Comparison of ENCODE assay signal across 26 mouse cellular contexts in the genomic region with DNA sequence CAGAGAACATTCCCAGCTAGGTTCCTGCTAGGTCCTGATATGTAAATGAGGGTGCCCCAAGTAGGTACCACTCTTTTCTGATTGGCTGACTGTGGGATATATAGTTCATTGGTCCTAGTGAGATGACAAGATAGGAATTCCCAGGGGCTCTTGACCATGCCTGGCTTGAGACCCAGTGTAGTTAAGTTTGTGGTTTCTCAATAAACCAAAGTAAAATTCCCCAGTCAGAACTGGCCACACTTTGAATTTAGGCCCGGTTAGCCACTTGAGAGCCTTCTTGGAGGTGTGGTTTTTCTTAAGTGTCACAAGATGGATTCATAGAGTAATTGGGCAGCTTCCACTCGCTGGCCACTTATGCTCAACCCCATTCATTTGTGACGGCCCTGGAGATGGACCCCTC. TPM values are rescaled to one million over a fixed set of nuclear protein-coding genes. Genes with fewer than 3 reads are reported as not detected.
DNase-seq lines count a peak whose midpoint lies in the region; ATAC-seq and TF ChIP-seq lines count a peak whose summit lies in the region.
"Had no signal": no experiment of that assay in that cellular context is flagged by ENCODE, and none has a peak within 500 bp of the region (broad histone marks: within the 10 kb centered on the region; RNA-seq: fewer than 3 reads in every experiment).

No protein-coding gene starts in this region.

- CTCF ChIA-PET in Patski (lab: Charles Lee) = interaction anchor here (1.2 to 3.9 kb wide), 9 partner anchors 10 to 318 kb away, joined by 3 to 31 read pairs (median 8); partner anchors contain the start of genes Postn and Supt20

- no peaks in the 10 kb centered on the region for H3K36me3 ChIP-seq in forebrain, embryonic 15.5 days
- H3K36me3 ChIP-seq in forebrain, embryonic 10.5 days (replicated peaks) = no peaks in the 10 kb centered on the region
- no peaks in the 10 kb centered on the region for H3K36me3 ChIP-seq in midbrain, embryonic 16.5 days (ENCODE audit: control insufficient read depth, insufficient read depth, low read length)
- H3K36me3 ChIP-seq in midbrain, postnatal 0 days (ENCODE audit: insufficient read depth, low read length) = no peaks in the 10 kb centered on the region
- no peaks in the 10 kb centered on the region for H3K36me3 ChIP-seq in hindbrain, embryonic 11.5 days (ENCODE audit: control insufficient read depth, insufficient read depth, low read length)
- H3K36me3 ChIP-seq: forebrain, embryonic 12.5 days; heart, embryonic 13.5 days; kidney, embryonic 15.5 days had no signal

- in situ Hi-C loops in Patski (cut with MboI; ENCODE audit: low pct_unique_long_range_greater_than_20kb) = no loop called here

- no peaks in the 10 kb centered on the region for H3K27me3 ChIP-seq in forebrain, embryonic 15.5 days
- no peaks in the 10 kb centered on the region for H3K27me3 ChIP-seq in forebrain, embryonic 10.5 days (ENCODE audit: poor library complexity, severe bottlenecking)
- H3K27me3 ChIP-seq in midbrain, embryonic 16.5 days (ENCODE audit: control insufficient read depth, insufficient read depth, low read depth, low read length) = no peaks in the 10 kb centered on the region
- no peaks in the 10 kb centered on the region for H3K27me3 ChIP-seq in midbrain, postnatal 0 days (ENCODE audit: insufficient read depth, low read length)
- H3K27me3 ChIP-seq in Patski = peaks cover 17% of the 10 kb centered on the region
- H3K27me3 ChIP-seq in hindbrain, embryonic 11.5 days (ENCODE audit: control insufficient read depth, insufficient read depth, low read length) = no peaks in the 10 kb centered on the region
- H3K27me3 ChIP-seq: CH12.LX; forebrain, embryonic 12.5 days; heart, embryonic 13.5 days; kidney, embryonic 15.5 days had no signal

- no peak for TF ChIP-seq CTCF in midbrain, postnatal 0 days (IDR thresholded peaks at IDR 0.05)
- TF ChIP-seq CTCF in Patski (IDR thresholded peaks at IDR 0.05) = no peak
- TF ChIP-seq CTCF in embryonic fibroblast, embryonic 13.5 days (IDR thresholded peaks at IDR 0.05; ENCODE audit: borderline replicate concordance, insufficient read depth, low read length) = no peak

- H3K4me2 ChIP-seq in forebrain, embryonic 15.5 days (replicated peaks) = no peak overlapping the region
- no peak overlapping the region for H3K4me2 ChIP-seq in midbrain, embryonic 16.5 days (ENCODE audit: low read length)
- no peak overlapping the region for H3K4me2 ChIP-seq in midbrain, postnatal 0 days (ENCODE audit: low read depth, low read length, poor library complexity, severe bottlenecking)
- no peak overlapping the region for H3K4me2 ChIP-seq in hindbrain, embryonic 11.5 days (replicated peaks; ENCODE audit: low read depth, low read length)
- H3K4me2 ChIP-seq: forebrain, embryonic 12.5 days; heart, embryonic 13.5 days; hindbrain, embryonic 14.5 days; kidney, embryonic 15.5 days had no signal

- H3K4me1 ChIP-seq in forebrain, embryonic 15.5 days = peaks cover 3% of the 10 kb centered on the region; the same call in 1 of the 2 replicates
- peaks cover 16% of the 10 kb centered on the region for H3K4me1 ChIP-seq in forebrain, embryonic 10.5 days
- H3K4me1 ChIP-seq in midbrain, embryonic 16.5 days (ENCODE audit: control insufficient read depth, insufficient read depth, low read length) = 0 out of 2 replicates have a peak, but pooled peaks cover 2% of the 10 kb centered on the region
- H3K4me1 ChIP-seq in midbrain, postnatal 0 days (ENCODE audit: insufficient read depth, low read length) = no peaks in the 10 kb centered on the region
- 0 out of 2 replicates have a peak, but pooled peaks cover 3% of the 10 kb centered on the region for H3K4me1 ChIP-seq in embryonic fibroblast, embryonic 13.5 days (ENCODE audit: control insufficient read depth, insufficient read depth, low read length)
- H3K4me1 ChIP-seq in hindbrain, embryonic 11.5 days (replicated peaks; ENCODE audit: control insufficient read depth, insufficient read depth, low read length) = no peaks in the 10 kb centered on the region
- H3K4me1 ChIP-seq: forebrain, embryonic 12.5 days; heart, embryonic 13.5 days; kidney, embryonic 15.5 days had no signal

- POLR2A ChIA-PET in Patski (lab: Charles Lee) = interaction anchor here (1.0 kb wide), 1 partner anchor 10 kb away, joined by 3 read pairs; no protein-coding TSS in a partner anchor

- no peak for TF ChIP-seq POLR2A in embryonic fibroblast, embryonic 13.5 days (IDR thresholded peaks at IDR 0.05; ENCODE audit: low read depth, low read length)

- ATAC-seq in forebrain, embryonic 15.5 days (replicated peaks) = peak; percentile 29; the same call in 1 of the 2 replicates
- ATAC-seq in midbrain, embryonic 16.5 days = peak; percentile 25; the same call in 1 of the 2 replicates
- ATAC-seq in midbrain, postnatal 0 days (ENCODE audit: low FRiP score) = no peak
- ATAC-seq in Patski = peak; percentile 51
- ATAC-seq in hindbrain, embryonic 11.5 days (ENCODE audit: low FRiP score) = no peak

- WGBS in forebrain, embryonic 15.5 days = 60% methylated on average over 3 of the region's 3 CpGs
- WGBS in forebrain, embryonic 10.5 days = 80% methylated on average over 3 of the region's 3 CpGs
- WGBS in midbrain, embryonic 16.5 days = 78% methylated on average over 3 of the region's 3 CpGs
- 74% methylated on average over 3 of the region's 3 CpGs for WGBS in midbrain, postnatal 0 days
- 74% methylated on average over 3 of the region's 3 CpGs for WGBS in hindbrain, embryonic 11.5 days

- DNase-seq in forebrain, embryonic 10.5 days (ENCODE audit: extremely low spot score, low spot score) = no peak
- DNase-seq in midbrain, postnatal 0 days (ENCODE audit: low spot score) = no peak
- peak; percentile 93 for DNase-seq in Patski (ENCODE audit: low read depth, low spot score)
- DNase-seq in hindbrain, embryonic 11.5 days (ENCODE audit: low spot score) = no peak
- DNase-seq in lung, postnatal 36 days = no peak
- DNase-seq: cerebellum, adult 11-12 months; cerebellum, adult 9-10 months had no signal

- H3K9me3 ChIP-seq in forebrain, embryonic 15.5 days = no peaks in the 10 kb centered on the region
- H3K9me3 ChIP-seq in forebrain, embryonic 10.5 days = no peaks in the 10 kb centered on the region
- H3K9me3 ChIP-seq in midbrain, embryonic 16.5 days (replicated peaks; ENCODE audit: control insufficient read depth, low read length, poor library complexity, severe bottlenecking) = no peaks in the 10 kb centered on the region
- no peaks in the 10 kb centered on the region for H3K9me3 ChIP-seq in midbrain, postnatal 0 days (ENCODE audit: low read length)
- no peaks in the 10 kb centered on the region for H3K9me3 ChIP-seq in hindbrain, embryonic 11.5 days (ENCODE audit: control insufficient read depth, low read length)
- H3K9me3 ChIP-seq: forebrain, embryonic 12.5 days; heart, embryonic 13.5 days; kidney, embryonic 15.5 days had no signal

- H3K4me3 ChIP-seq in forebrain, embryonic 15.5 days = no peak overlapping the region
- H3K4me3 ChIP-seq in forebrain, embryonic 10.5 days = no peak overlapping the region
- no peak overlapping the region for H3K4me3 ChIP-seq in midbrain, embryonic 16.5 days (ENCODE audit: low read depth, low read length)
- no peak overlapping the region for H3K4me3 ChIP-seq in midbrain, postnatal 0 days (ENCODE audit: low read depth, low read length)
- H3K4me3 ChIP-seq in embryonic fibroblast, embryonic 13.5 days (ENCODE audit: insufficient read depth, low read length) = no peak overlapping the region
- no peak overlapping the region for H3K4me3 ChIP-seq in hindbrain, embryonic 11.5 days (ENCODE audit: low read depth, low read length)
- H3K4me3 ChIP-seq: erythroblast, embryonic 14.5 days; forebrain, embryonic 12.5 days; heart, embryonic 13.5 days; kidney, embryonic 15.5 days had no signal

- no peak overlapping the region for H3K27ac ChIP-seq in forebrain, embryonic 15.5 days (replicated peaks)
- no peak overlapping the region for H3K27ac ChIP-seq in forebrain, embryonic 10.5 days
- H3K27ac ChIP-seq in midbrain, embryonic 16.5 days (ENCODE audit: low read length) = no peak overlapping the region
- H3K27ac ChIP-seq in midbrain, postnatal 0 days (ENCODE audit: low read depth, low read length) = no peak overlapping the region
- H3K27ac ChIP-seq in embryonic fibroblast, embryonic 13.5 days (ENCODE audit: insufficient read depth, low read length) = peak overlapping the region; percentile 81
- H3K27ac ChIP-seq in hindbrain, embryonic 11.5 days (ENCODE audit: low read depth, low read length) = no peak overlapping the region
- H3K27ac ChIP-seq: forebrain, embryonic 12.5 days; heart, embryonic 13.5 days; hindbrain, embryonic 14.5 days; kidney, embryonic 15.5 days had no signal

- H3K9ac ChIP-seq in forebrain, embryonic 15.5 days (replicated peaks) = no peak overlapping the region
- no peak overlapping the region for H3K9ac ChIP-seq in midbrain, embryonic 16.5 days (ENCODE audit: low read depth, low read length)
- H3K9ac ChIP-seq in midbrain, postnatal 0 days (replicated peaks; ENCODE audit: low read length, poor library complexity, severe bottlenecking) = no peak overlapping the region
- H3K9ac ChIP-seq in hindbrain, embryonic 11.5 days (ENCODE audit: low read depth, low read length) = no peak overlapping the region
- H3K9ac ChIP-seq: forebrain, embryonic 12.5 days; heart, embryonic 13.5 days; hindbrain, embryonic 14.5 days; kidney, embryonic 15.5 days had no signal

RNA-seq across cellular contexts. Expression of gene Supt20, which starts 20.5 kb away (rescaled TPM):
- 102 and 105 TPM in 2 replicates for polyA plus RNA-seq in forebrain, embryonic 15.5 days (2015; fragmentation: Nextera tagmentation; extraction: Ambion mirVana)
- polyA plus RNA-seq in forebrain, embryonic 10.5 days (2016; fragmentation: Nextera tagmentation; extraction: Ambion mirVana) = 101 and 105 TPM in 2 replicates
- polyA plus RNA-seq in midbrain, embryonic 16.5 days (2015; fragmentation: Nextera tagmentation; extraction: Ambion mirVana) = 89.9 and 97.6 TPM in 2 replicates
- 34.7 and 44.6 TPM in 2 replicates for total RNA-seq in midbrain, postnatal 0 days (2014; rRNA removed)
- polyA plus RNA-seq in midbrain, postnatal 0 days (2015; fragmentation: Nextera tagmentation; extraction: Ambion mirVana) = 57.2 and 60.8 TPM in 2 replicates
- 85.0 TPM for polyA plus RNA-seq in Patski (2021)
- 89.8 and 121 TPM in 2 replicates for polyA plus RNA-seq in embryonic fibroblast, embryonic 13.5 days (2011; ENCODE audit: insufficient read length, low read depth, missing spikeins)
- 104 and 119 TPM in 2 replicates for polyA plus RNA-seq in hindbrain, embryonic 11.5 days (2014; fragmentation: Nextera tagmentation; extraction: Ambion mirVana)

RNA-seq across cellular contexts. Expression of gene Gm21958, which starts 42.0 kb away (rescaled TPM):
- polyA plus RNA-seq in forebrain, embryonic 15.5 days (2015; fragmentation: Nextera tagmentation; extraction: Ambion mirVana) = 0.51 and 0.56 TPM in 2 replicates
- polyA plus RNA-seq in forebrain, embryonic 10.5 days (2016; fragmentation: Nextera tagmentation; extraction: Ambion mirVana) = 0.47 TPM in 1 of 2 replicates, not detected in the other
- polyA plus RNA-seq in midbrain, embryonic 16.5 days (2015; fragmentation: Nextera tagmentation; extraction: Ambion mirVana) = 1.3 TPM in 1 of 2 replicates, not detected in the other
- not detected in 2 replicates for total RNA-seq in midbrain, postnatal 0 days (2014; rRNA removed)
- 0.87 TPM in 1 of 2 replicates, not detected in the other for polyA plus RNA-seq in midbrain, postnatal 0 days (2015; fragmentation: Nextera tagmentation; extraction: Ambion mirVana)
- polyA plus RNA-seq in Patski (2021) = 0.56 TPM
- polyA plus RNA-seq in embryonic fibroblast, embryonic 13.5 days (2011; ENCODE audit: insufficient read length, low read depth, missing spikeins) = not detected in 2 replicates
- not detected in 2 replicates for polyA plus RNA-seq in hindbrain, embryonic 11.5 days (2014; fragmentation: Nextera tagmentation; extraction: Ambion mirVana)
- total RNA-seq: adrenal gland, postnatal 14 days; CH12.LX; gastrocnemius, postnatal 14 days; heart, adult 8-10 months; hematopoietic stem cell, adult 5-6 weeks had no signal
- polyA plus RNA-seq: C2C12; erythroblast, embryonic 14.5 days; frontal cortex, adult 2 months; gonadal fat pad, adult 2 months; heart, postnatal 0 days; hindbrain, embryonic 14.5 days; intestine, embryonic 16.5 days; kidney, adult 2 months had no signal

Comparison
In these comparisons a context has a peak if more than half of its experiments do, and no peak if none do; other contexts are left out.
1. ATAC-seq: peak in forebrain, embryonic 15.5 days (single experiment), midbrain, embryonic 16.5 days (single experiment) and Patski (single experiment); none in midbrain, postnatal 0 days (single experiment) and hindbrain, embryonic 11.5 days (single experiment).